Mouse (Mus musculus) cerebellum, adult 8-10 months (tissue): ENCODE measurements around the gene Edrf1.
A peak's percentile ranks its signal among the peaks of the same experiment; 100 is the strongest.
"Not testable (repeated sequence)": the region's sequence is repeated elsewhere in the genome, so short reads cannot be mapped to it uniquely, and the experiment has no call there.

Experiments used
- DNase-seq: peaks from one replicate; pipeline ENCODE4 v3.0.0; 2022

Gene Edrf1

DNA sequence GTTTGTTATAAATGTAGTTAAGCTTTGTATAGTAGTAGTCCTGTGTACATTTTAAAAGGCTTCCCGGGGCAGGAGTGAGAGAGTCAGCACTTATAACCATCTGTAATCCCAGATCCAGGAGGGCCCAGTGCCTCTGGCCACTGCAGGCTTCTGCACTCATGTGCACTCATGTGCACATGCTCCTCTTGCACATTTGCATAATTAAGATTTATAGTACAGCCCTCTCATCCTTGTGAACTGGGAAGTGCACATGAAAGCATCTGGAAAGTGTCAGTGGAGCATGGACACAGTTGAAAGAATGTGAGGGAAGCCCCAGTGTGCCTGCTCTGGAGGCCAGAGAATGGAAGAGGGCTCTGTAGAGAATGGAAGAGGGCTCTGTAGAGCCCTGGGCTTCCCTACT, 25.1 kb downstream of the Edrf1 start:
- no peak for DNase-seq

DNA sequence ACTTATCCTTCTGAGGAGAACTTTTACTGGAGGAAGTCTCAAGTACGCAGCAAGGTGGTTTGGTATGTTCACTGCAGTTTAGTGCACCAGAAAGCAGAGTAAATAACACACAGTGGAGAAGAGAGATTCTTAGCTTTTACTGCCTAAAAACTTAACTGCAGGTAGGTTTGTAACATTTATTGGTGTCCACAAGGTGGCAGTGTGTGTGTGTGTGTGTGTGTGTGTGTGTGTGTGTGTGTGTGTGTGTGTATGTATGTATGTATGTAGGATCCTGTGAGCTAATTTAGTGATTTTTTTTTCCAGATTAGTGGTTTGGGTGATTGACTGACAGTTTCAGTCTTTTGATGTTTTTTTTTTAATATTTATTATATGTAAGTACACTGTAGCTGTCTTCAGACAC, 31.7 kb downstream of the Edrf1 start:
- DNase-seq = no peak

DNA sequence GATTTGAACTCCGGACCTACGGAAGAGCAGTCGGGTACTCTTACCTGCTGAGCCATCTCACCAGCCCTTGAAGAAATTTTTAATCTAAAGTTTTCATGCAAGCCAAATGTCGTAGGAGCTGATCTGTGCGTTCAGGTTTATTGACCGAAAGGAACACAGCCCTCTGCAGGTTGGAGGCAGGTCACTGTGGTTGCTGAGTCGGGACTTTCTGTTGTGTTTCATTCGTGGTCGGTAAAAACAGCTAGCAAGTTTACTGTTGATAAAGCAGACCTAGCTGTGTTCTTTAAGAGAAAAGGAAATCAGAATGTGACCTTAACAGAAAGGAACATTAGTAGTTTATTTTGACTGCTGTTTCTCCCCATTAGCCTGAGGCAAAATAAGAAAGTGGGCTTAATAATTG, 32.6 kb downstream of the Edrf1 start:
- no peak for DNase-seq

DNA sequence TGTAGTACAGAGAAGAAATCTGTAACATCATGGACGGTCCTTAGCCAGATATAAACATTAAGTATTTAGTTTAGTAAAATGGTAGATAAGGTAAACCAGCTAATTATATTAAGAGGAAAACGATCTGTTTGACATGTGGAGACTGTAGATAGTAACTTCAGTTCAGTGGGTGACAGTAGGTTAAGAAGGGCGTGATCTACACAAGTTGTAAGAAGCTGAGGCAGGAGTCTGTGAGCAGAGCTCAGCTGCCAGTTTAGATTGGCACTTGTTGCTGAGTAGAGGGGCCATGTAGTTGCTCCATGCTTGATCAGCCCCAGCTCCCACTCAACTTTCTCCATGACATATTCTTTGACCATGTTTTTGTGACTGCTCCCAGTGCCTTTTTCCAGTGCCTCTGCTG, 33.5 kb downstream of the Edrf1 start:
- DNase-seq = no peak

DNA sequence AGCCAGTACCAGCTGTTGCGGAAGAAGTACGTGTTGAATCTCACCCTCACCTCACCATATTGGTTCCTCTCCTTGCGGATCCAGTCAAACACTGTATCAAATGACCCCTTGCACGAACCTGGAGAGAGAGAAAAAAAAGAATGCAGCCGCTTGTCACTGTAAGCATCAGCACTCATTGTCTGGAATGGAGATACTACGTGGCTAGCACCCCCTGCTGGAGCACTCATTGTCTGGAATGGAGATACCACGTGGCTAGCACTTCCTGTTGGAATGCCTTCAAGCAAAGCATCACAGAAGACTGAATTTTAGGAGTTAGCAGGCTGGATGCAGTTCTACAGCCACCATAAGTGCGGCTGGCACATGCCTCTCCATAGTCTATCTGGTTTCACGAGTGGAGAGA, 38.7 kb downstream of the Edrf1 start:
- no peak for DNase-seq

GRCm38 (mm10) chr7:133678716-133679115, 41.4 kb downstream of the Edrf1 start:
- DNase-seq = peak; percentile 60

DNA sequence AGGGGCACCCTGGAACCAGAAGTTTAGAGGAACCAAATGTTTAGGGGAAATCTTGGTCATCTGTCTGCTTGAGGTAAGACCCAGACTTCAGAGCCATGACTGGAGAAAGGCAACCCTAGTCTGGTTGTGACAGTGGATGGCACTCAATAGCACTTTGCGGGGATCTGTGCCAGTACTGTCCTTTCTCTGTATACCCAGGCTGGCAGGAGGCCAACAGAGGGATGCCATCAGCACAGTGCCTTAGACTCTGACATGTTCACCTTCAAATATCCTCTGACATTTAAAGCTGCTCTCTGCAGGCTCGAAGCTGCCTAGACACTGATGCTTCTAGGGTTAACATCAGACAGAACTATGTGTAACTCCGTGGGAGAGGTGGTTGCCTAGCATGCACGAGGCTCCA, 42.1 kb downstream of the Edrf1 start:
- DNase-seq = peak; percentile 27

DNA sequence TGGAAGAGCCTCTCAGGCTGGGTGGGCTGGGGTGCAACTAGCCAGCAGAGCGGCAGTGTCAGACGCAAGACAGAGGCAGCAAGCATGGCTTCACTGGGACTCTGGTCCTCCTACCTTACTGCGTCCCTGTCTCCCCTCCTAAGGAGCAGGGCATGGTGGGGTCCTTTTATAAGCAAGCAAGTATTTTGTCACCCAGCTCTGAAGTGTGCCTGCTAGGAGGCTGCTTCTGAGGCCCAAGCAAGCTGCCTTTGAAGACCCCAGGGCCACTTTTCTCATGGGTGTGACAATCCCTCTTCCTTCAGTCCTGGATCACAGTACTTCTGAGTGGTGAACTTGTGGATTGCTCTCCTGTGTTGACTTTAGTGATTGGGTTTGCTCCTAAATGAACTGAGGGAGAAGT, 42.6 kb downstream of the Edrf1 start, which contains the start of gene Mmp21:
TSS of gene Mmp21 (minus strand) at position 101 of the 400 bp plus-strand sequence.
- no peak for DNase-seq

DNA sequence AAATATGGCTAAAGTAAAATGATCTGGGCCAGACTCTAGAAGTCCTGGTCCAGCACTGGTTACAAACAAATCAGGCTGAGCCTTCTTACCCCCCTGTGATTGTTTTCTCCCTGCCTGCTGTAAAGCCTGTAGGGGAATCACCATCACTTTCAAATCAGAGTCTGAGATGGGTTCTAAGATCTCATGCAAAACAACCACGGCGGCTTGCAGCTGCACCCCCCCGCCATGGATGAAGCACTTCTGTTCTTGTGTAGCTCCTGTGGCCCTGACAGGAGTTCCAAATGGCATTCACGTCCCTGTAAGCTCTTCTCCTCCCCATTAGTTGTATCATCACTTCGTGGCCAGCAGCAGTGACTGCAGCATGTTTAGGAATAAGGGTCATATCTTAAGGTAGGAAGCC, 46.3 kb downstream of the Edrf1 start:
- DNase-seq = no peak

DNA sequence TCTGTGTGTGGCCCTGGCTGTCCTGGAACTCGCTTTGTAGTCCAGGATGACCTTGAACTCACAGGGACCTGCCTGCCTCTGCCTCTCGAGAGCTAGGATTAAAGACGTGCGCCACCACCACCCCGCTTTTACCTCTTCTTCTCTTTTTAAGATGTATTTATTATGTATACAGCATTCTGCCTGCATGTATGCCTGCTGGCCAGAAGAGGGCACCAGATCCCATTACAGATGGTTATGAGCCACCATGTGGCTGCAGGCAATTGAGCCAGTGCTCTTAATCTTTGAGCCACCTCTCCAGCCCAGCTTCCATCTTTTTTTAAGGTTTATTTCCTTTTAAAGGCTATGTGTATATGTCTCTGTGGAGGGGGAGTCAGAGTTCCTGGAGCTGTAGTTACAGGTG, 46.8 kb downstream of the Edrf1 start:
- no peak for DNase-seq

DNA sequence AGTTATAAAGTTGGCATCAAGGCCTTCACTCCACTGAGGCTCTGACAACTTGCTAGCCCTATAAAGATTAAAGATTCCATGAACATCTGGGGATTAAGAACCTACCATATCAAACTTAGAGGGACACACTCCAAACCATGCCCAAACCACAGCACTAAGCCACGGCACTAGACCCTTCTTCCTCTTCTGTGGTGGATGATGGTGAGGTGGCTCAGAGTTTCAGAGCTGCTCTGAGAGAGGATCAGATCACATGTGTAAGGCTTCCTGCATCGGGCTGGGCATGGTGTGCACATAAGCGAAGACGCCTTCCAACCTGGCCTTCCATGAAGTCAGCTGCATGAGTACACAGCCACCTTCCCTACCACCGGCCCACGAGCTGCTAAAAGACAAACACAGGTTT, 47.4 kb downstream of the Edrf1 start:
- DNase-seq = no peak

DNA sequence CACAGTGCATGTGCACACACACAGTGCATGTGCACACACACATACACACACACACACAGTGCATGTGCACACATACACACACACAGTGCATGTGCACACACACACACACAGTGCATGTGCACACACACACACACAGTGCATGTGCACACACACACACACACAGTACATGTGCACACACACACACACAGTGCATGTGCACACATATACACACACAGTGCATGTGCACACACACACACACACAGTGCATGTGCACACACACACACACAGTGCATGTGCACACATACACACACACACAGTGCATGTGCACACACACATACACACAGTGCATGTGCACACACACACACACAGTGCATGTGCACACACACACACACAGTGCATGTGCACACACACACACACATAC, 48.3 kb downstream of the Edrf1 start:
- DNase-seq = not testable (repeated sequence)

- DNase-seq = no peak
Measured at GRCm38 (mm10) chr7:133698021-133698709, 60.8 kb downstream of the Edrf1 start.

DNA sequence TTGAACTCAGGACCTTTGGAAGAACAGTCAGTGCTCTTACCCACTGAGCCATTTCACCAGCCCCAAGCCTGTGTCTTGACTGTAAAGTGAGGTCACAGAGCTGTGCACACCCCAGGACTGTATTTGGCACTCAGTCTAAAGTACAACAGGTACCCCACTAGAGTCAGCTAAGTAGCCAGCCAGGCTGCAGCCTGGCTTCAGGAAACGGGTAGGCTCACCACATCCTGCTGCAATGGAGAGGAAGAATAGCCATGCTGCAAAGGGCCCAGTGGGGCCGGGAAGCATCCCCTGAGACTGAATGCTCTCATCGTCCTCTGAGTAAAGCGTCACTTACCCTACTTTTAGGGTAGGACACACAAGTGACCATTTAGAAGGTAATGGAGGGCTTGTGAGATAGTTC, 62.5 kb downstream of the Edrf1 start:
- DNase-seq = no peak

DNA sequence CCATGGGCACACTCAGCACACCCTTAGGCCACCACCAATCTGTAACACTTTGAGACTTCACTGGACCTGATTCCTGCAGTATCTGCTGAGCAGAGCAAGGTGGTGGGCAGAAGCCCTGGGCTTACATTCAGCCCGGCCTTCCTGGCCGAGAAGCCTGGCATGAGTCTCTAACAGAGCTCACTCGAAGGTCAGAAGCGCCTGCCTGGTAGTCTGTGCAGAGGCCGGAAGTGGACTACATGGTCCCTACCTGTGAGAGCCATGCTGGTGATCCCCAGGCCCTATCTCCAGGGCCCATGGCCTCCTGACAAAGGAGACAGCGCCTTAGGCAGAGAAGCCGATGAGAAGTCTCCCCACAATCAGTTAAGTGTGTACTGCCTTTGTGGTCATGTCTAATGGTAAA, 64.0 kb downstream of the Edrf1 start:
- no peak for DNase-seq

GRCm38 (mm10) chr7:133702333-133702732, 65.0 kb downstream of the Edrf1 start:
- DNase-seq = no peak

DNA sequence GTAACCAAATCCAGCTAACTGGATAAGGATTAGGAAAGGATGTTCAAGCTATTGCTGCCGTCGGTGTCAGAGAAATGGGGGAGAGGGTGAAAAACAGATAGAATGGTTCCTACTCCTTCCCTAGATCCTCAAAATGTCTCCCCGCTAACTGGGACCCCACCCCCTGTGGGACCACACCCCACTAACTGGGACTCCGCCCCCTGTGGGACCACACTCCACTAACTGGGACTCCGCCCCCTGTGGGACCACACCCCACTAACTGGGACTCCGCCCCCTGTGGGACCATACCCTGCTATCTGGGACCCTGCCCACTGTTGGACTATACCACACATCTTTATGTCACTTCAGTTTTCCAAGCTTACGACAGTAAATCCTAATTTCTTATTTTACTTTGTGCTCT, 66.6 kb downstream of the Edrf1 start:
- no peak for DNase-seq

DNA sequence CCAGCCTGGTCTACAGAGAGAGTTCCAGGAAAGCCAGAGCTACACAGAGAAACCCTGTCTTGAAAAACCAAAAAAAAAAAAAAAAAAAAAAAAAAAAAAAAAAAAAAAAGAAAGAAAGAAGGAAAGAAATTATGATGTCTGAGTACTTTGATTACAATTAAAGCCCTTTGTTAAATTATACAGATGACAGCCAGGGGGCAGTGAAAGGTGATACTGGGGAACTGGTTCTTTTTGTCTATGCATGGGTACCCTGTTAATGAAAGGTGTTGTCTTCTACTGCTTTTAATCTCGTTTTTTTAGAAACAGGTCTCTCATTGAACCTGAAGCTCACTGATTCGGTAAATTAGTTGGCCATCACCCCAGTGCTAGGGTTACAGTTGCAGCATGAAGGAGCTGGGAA, 70.0 kb downstream of the Edrf1 start:
- DNase-seq = no peak

- no peak for DNase-seq
Measured at GRCm38 (mm10) chr7:133715387-133715786, 78.0 kb downstream of the Edrf1 start.

- DNase-seq = no peak
Measured at GRCm38 (mm10) chr7:133718580-133718979, 81.2 kb downstream of the Edrf1 start.

DNA sequence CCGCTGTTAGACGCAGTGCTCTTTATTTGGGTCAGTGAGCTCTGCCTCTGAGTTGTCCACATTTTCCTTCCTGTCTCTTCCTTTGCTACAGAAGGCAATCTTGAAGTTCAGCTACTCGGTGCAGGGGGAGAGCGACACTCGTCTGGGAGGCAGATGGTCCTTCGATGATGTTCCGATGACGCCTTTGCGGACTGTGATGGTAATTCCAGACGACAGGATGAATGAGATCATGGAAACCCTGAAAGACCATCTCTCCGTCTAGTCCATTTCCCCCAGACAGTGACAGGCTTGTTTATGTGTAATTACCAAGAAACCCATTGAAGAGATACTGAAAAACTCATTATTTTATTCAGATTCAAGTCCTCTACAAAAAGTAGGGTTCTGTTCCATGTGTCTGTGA, 83.3 kb downstream of the Edrf1 start:
- no peak for DNase-seq
